Mouse (Mus musculus) layer of hippocampus, adult 2 months (tissue): ENCODE data around the gene Agtr1a. TPM values are rescaled to one million over a fixed set of nuclear protein-coding genes. Genes with fewer than 3 reads are reported as not detected.

Experiments
- DNase-seq, 2 experiments: peaks; one replicate each; pipeline ENCODE4 v3.0.0; 2022; ENCODE audit warnings: low spot score in 2 of 2
- H3K27ac ChIP-seq: fragments of 200-600 bp; 2 replicates; pipeline ENCODE4 v1.8.1; 2022
- H3K4me3 ChIP-seq: fragments of 200-600 bp; 2 replicates; pipeline ENCODE4 v1.8.1; 2022; ENCODE audit warnings: mild to moderate bottlenecking
- CTCF ChIP-seq: fragments of 200-600 bp; conservative IDR thresholded peaks from 2 replicates; pipeline ENCODE4 v1.8.1; 2022; ENCODE audit warnings: antibody characterized with exemption, mild to moderate bottlenecking, moderate library complexity
- long read RNA-seq, 2 experiments: library from polyadenylated mRNA; stranded (forward); transcript quantifications; one replicate each; pipeline ENCODE4 v2.0.0; 2021; ENCODE audit warnings: borderline mapping rate in 2 of 2
- total RNA-seq, 2 experiments: library from RNA; stranded (reverse); gene quantifications; 2 replicates each; pipeline ENCODE4 v1.2.3; 2021

Agtr1a gene
- 1 to 10 TPM; 1.4 to 1.7 TPM for total RNA-seq
- long read RNA-seq, experiment 1, partial matches to known transcripts = 0 of 1 reads
- long read RNA-seq, experiment 1, other reads (novel, unspliced or antisense) = 0 of 1 reads
- long read RNA-seq, experiment 2, partial matches to known transcripts = 0 of 2 reads
- long read RNA-seq, experiment 2, other reads (novel, unspliced or antisense) = 0 of 2 reads

- peak in 1 of 2 experiments; percentile 18 for DNase-seq
- H3K4me3 ChIP-seq = peak within 1 kb of the TSS; percentile 62
- peak within 1 kb of the TSS; percentile 28; the same call in 1 of the 2 replicates for H3K27ac ChIP-seq
- TF ChIP-seq CTCF = no peak
Observed at GRCm38 (mm10) chr13:30336148-30336801, at the start of gene Agtr1a. Agtr1a (plus strand) TSS chr13:30336441.

DNA sequence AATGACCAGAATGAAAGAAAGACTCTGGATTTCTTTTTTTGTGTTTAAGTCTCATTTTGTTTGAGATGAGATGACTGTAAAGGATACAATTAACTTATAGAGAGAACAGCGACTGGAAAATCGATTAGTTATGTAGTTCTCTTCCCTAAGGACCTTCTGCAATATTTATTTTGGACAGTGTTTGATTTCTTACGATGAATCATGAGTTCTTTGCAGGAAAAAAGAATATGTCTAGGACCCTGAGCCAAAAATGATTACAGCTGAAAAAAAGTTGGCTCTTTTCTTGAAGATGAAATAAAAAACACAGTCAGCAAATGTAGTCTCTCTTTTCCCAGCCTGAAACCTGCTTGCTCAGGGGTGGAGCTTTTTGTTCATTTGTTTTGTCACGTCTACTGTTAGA lies 26.0 kb upstream of the Agtr1a start:
- Histone ChIP-seq H3K4me3 (no peak overlapping the region), H3K27ac (no peak overlapping the region)
- DNase-seq = no peak
- no peak for TF ChIP-seq CTCF

GRCm38 (mm10) chr13:30324669-30325346 lies 11.4 kb upstream of the Agtr1a start:
- no peak for DNase-seq
- Histone ChIP-seq H3K27ac (no peak overlapping the region), H3K4me3 (peak overlapping the region; percentile 17; the same call in 1 of the 2 replicates)
- TF ChIP-seq CTCF = no peak

- TF ChIP-seq CTCF = no peak
- Histone ChIP-seq H3K27ac (no peak overlapping the region), H3K4me3 (no peak overlapping the region)
- no peak for DNase-seq
Observed at GRCm38 (mm10) chr13:30331061-30331460, 5.2 kb upstream of the Agtr1a start.

DNA sequence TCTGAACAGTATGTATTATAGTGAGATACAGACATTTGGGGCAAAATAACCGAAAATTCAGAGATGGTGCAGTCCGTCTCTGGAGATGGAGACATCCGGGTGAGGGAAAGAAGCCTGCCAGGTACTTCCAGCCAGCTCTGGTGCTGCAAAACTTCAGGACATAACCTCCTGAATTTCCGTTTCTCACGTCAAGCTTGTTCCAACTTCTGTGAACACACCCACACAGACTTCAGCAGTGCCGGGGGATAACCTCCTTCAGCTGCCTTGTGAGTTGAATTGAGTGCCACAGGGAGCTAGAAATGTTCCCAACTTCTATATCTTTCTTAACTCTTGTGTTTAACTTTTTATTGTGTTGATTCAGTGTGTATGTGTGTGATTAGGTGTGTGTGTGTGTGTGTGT lies 4.4 kb upstream of the Agtr1a start:
- no peak overlapping the region for H3K27ac ChIP-seq
- no peak for DNase-seq
- no peak for TF ChIP-seq CTCF
- H3K4me3 ChIP-seq = no peak overlapping the region

DNA sequence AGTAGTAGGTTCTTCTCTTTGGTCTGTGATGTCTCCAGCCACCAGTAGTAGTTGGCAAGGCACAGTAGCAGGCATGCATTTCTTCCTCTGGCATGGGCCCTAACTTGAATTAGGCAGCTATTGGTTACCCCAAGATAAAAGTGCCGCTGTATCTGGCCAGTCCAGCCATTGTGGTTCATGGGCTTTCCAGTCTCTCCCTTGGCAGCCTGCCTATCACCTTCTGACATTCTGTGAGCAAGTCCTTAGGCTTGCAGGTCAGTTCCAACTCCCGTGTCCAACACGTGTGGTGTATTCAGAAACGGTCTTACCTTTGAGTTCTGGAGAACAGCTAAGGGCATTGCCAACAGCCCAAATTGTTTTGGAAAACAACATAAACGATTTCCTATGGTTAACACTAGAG lies 3.7 kb upstream of the Agtr1a start:
- TF ChIP-seq CTCF = no peak
- Histone ChIP-seq H3K27ac (no peak overlapping the region), H3K4me3 (no peak overlapping the region)
- no peak for DNase-seq

- Histone ChIP-seq H3K4me3 (no peak overlapping the region), H3K27ac (no peak overlapping the region)
- no peak for DNase-seq
- no peak for TF ChIP-seq CTCF
Observed at GRCm38 (mm10) chr13:30334667-30335066, 1.6 kb upstream of the Agtr1a start.

- DNase-seq = no peak
- Histone ChIP-seq H3K27ac (no peak overlapping the region), H3K4me3 (peak overlapping the region; percentile 62)
- no peak for TF ChIP-seq CTCF
Observed at GRCm38 (mm10) chr13:30336913-30337312, 672 bp downstream of the Agtr1a start.

DNA sequence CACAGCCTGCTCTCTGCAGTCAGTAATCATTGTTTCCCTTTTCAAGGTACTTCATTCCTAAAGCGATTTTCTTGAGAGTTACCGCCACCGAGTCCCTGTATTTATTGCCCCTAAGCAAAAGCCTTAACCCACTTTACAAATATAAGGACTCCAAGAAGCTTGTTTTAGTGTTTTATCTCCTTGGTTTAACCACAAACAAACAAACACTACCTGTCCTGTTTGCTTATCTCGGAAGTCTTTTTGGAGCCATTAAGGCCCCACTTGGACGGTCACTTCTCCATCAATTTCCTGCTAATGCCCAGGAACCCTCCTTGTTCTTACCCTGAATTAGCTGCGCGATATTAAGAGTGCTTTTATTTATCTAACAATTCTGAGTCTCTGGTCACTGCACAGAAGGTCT lies 1.4 kb downstream of the Agtr1a start:
- H3K27ac ChIP-seq = no peak overlapping the region
- no peak for TF ChIP-seq CTCF
- H3K4me3 ChIP-seq = no peak overlapping the region
- DNase-seq = no peak

DNA sequence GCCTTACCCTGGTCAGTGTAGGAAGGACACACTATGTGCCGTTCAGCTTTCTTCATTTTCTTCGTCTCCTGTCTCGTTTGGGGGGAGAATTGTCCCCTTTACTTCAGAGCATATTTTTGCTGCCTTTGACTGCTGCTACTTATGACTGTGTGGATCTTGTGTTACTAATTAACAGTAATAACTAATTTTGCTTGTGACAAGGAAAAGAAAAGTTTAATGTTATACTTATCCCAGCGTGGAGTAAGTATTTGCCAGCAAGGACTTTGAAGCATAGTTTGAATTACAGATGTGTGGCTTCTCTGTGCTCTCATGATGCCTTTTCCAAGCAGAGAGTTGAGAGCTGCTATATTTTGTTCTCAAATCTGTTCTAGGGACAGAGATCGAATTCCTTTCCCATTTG lies 2.3 kb downstream of the Agtr1a start:
- TF ChIP-seq CTCF = no peak
- H3K4me3 ChIP-seq = no peak overlapping the region
- no peak overlapping the region for H3K27ac ChIP-seq
- no peak for DNase-seq

- no peak for DNase-seq
- no peak for TF ChIP-seq CTCF
- Histone ChIP-seq H3K4me3 (no peak overlapping the region), H3K27ac (no peak overlapping the region)
Observed at GRCm38 (mm10) chr13:30339927-30340326, 3.7 kb downstream of the Agtr1a start.

DNA sequence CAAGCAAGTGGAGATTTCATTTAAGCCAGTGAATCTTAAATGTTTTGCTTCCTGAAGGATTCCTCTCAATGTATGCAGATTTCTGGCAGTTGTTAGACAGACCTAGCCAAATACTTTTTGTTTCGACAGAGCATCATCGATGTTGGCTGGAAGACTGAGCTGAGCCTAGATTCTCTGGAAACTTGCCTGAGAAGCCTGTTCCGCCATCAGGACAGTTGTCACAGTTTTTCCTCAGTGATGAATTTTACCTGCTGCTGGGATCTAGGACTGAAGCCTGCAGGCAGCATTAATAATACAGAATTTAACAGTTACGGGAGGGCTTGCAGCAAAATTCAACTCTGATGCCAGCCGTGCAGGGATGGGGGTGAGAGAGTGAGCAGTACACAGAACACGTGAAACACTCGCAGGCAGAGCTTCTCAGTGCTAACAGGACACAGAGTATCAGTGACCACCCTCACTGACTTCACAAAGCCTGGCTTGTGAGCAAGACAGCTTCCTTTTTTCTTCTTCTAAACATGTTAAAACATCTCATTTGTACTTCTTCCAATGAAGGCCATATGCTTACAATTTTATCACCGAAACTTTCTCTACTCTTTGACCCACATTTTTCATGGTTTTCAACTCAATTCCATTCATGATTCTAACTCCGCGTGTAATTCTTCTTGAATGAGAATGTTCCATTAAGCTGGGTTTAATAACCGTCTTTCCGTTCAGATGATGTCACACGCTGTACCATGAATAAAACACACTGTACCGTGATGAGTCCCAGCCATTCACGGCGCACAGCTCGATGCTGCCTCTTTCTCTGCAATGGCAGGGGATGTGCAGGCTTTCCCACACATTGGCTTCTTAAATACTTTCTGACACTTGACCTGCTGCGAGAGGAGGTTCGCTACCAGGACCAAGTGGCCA lies 6.0 kb downstream of the Agtr1a start:
- peak in 1 of 2 experiments; percentile 20 for DNase-seq
- H3K4me3 ChIP-seq = no peak overlapping the region
- no peak overlapping the region for H3K27ac ChIP-seq
- TF ChIP-seq CTCF = no peak

DNA sequence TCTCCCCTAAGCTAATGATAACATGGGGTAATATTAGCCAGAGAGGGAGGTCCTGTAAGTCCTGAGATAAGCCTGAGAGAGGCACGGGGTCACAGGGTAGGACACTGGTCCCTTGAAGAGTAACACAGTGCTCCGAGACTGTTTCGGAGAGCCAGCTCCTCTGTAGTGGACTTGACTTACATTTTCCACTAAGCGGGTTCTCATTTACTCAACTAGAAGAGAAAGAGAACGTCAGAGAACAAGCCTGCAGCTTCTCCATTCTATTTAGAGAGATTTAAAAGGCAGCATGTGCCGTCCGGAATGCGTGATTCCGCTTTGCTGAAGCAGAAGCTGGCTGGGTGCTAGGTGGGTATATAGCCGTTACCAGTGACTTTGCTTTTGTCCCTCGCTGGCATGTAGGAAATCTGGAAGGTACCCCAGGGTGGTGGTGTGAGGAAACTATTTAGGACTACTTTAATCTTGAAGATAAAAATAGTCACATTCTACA lies 9.2 kb downstream of the Agtr1a start:
- no peak overlapping the region for H3K27ac ChIP-seq
- TF ChIP-seq CTCF = no peak
- no peak for DNase-seq
- no peak overlapping the region for H3K4me3 ChIP-seq
